16 mouse cellular contexts compared by ENCODE assay signal in the genomic region with DNA sequence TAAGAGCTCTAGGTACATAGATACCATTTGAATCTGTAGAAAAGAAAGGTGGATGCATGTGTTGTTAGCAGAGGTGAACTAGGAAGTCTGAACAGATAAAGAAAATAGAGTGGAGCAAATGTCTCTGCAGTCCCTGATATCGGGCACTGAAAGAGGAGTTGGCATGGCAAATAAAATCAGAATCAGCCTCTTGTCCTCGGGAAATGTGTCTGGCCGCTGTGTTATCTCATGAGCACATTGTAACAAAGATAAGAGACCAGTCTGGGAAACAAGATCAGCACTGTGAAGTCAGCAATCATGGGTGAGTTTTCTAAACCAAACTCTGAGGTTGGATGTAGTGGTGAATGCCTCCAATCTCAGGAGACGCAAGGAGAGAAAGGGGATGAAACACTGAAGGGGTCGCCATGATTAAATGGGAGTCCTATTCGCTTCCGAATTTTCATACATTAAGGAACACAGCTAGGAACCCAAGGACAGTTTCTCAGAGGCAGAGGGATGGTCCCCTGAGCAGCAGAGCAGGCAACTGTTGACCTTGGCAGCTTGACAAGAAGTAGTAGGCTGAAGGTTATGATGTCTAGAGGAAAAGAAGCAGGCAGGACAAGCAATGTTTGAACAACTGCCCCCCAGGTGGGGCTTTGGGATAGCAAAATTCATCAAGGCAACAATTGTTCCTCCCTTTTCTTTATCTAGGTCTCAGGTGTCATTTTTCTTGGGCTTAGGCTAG. TPM values are rescaled to one million over a fixed set of nuclear protein-coding genes. Genes with fewer than 3 reads are reported as not detected.
A peak's percentile ranks its signal among the peaks of the same experiment; 100 is the strongest.
DNase-seq lines count a peak whose midpoint lies in the region; ATAC-seq lines count a peak whose summit lies in the region.
"Had no signal": no experiment of that assay in that cellular context is flagged by ENCODE, and none has a peak within 500 bp of the region (broad histone marks: within the 10 kb centered on the region; RNA-seq: fewer than 3 reads in every experiment).

No protein-coding gene starts in this region.

- no peaks in the 10 kb centered on the region for H3K36me3 ChIP-seq in heart, embryonic 13.5 days
- H3K36me3 ChIP-seq in hindbrain, embryonic 16.5 days (ENCODE audit: control insufficient read depth, insufficient read depth, low read length): no peaks in the 10 kb centered on the region
- H3K36me3 ChIP-seq: hindbrain, embryonic 13.5 days; limb, embryonic 13.5 days had no signal

- peak; percentile 51; the same call in 1 of the 2 replicates for ATAC-seq in heart, embryonic 13.5 days (ENCODE audit: extremely low read depth, insufficient number of reproducible peaks, low FRiP score, low TSS enrichment)
- no peak for ATAC-seq in hindbrain, embryonic 16.5 days

- H3K27me3 ChIP-seq in heart, embryonic 13.5 days (replicated peaks): no peaks in the 10 kb centered on the region
- no peaks in the 10 kb centered on the region for H3K27me3 ChIP-seq in hindbrain, embryonic 16.5 days (replicated peaks; ENCODE audit: control insufficient read depth, insufficient read depth, low read length)
- H3K27me3 ChIP-seq: hindbrain, embryonic 13.5 days; limb, embryonic 13.5 days had no signal

- peak overlapping the region; percentile 57 for H3K27ac ChIP-seq in heart, embryonic 13.5 days (replicated peaks)
- no peak overlapping the region for H3K27ac ChIP-seq in hindbrain, embryonic 16.5 days (ENCODE audit: low read depth, low read length)
- H3K27ac ChIP-seq: hindbrain, embryonic 13.5 days; limb, embryonic 13.5 days had no signal

- no peak overlapping the region for H3K4me3 ChIP-seq in heart, embryonic 13.5 days
- no peak overlapping the region for H3K4me3 ChIP-seq in hindbrain, embryonic 16.5 days (ENCODE audit: low read length)
- H3K4me3 ChIP-seq: hindbrain, embryonic 13.5 days; limb, embryonic 13.5 days; megakaryocyte, embryonic 14.5 days had no signal

- 24% methylated on average over 7 of the region's 7 CpGs for WGBS in heart, embryonic 13.5 days
- WGBS in hindbrain, embryonic 16.5 days: 90% methylated on average over 7 of the region's 7 CpGs

- peak overlapping the region; percentile 32 for H3K4me2 ChIP-seq in heart, embryonic 13.5 days
- no peak overlapping the region for H3K4me2 ChIP-seq in hindbrain, embryonic 16.5 days (ENCODE audit: low read length)
- H3K4me2 ChIP-seq: hindbrain, embryonic 13.5 days; limb, embryonic 13.5 days had no signal

- peaks cover 47% of the 10 kb centered on the region for H3K4me1 ChIP-seq in heart, embryonic 13.5 days
- H3K4me1 ChIP-seq in hindbrain, embryonic 16.5 days (ENCODE audit: control insufficient read depth, insufficient read depth, low read depth, low read length): no peaks in the 10 kb centered on the region
- H3K4me1 ChIP-seq: hindbrain, embryonic 13.5 days; limb, embryonic 13.5 days had no signal

- DNase-seq in adrenal gland, postnatal 10 days: peak; percentile 68
- DNase-seq in adrenal gland, adult 8-10 months: no peak
- peak; percentile 38 for DNase-seq in kidney, adult 9 months
- DNase-seq in kidney, postnatal 4 days: no peak
- peak; percentile 57 for DNase-seq in 416B (ENCODE audit: low read depth)
- no peak for DNase-seq in spleen, adult 18-20 months
- DNase-seq: cerebellum, adult 8-10 months; embryo, embryonic 11 days; gastrocnemius, postnatal 25 days; lung, adult 2 months; right cerebral cortex, postnatal 25 days had no signal

- no peaks in the 10 kb centered on the region for H3K9me3 ChIP-seq in heart, embryonic 13.5 days
- H3K9me3 ChIP-seq in hindbrain, embryonic 16.5 days (ENCODE audit: control insufficient read depth, low read length): no peaks in the 10 kb centered on the region
- H3K9me3 ChIP-seq: hindbrain, embryonic 13.5 days; limb, embryonic 13.5 days; megakaryocyte, embryonic 14.5 days had no signal

- H3K9ac ChIP-seq in heart, embryonic 13.5 days: no peak overlapping the region
- no peak overlapping the region for H3K9ac ChIP-seq in hindbrain, embryonic 16.5 days (ENCODE audit: low read depth, low read length)
- H3K9ac ChIP-seq: hindbrain, embryonic 13.5 days; limb, embryonic 13.5 days had no signal

RNA-seq across cellular contexts. Expression of a gene that starts 15.6 kb away (rescaled TPM):
- under 1 TPM; 0.36 to 0.39 TPM for total RNA-seq in adrenal gland, postnatal 10 days (2021)
- total RNA-seq in adrenal gland, adult 8-10 months (2022): under 1 TPM in 2 of 4 experiments, not detected in 2; 0.29 to 0.75 TPM
- 0.31 and 0.57 TPM in 2 replicates for polyA plus RNA-seq in heart, embryonic 13.5 days (2015; fragmentation: Nextera tagmentation; extraction: Ambion mirVana)
- polyA plus RNA-seq in hindbrain, embryonic 16.5 days (2015; fragmentation: Nextera tagmentation; extraction: Ambion mirVana): 0.19 TPM in 1 of 2 replicates, not detected in the other
- total RNA-seq: gastrocnemius, postnatal 25 days had no signal
- polyA plus RNA-seq: hindbrain, embryonic 13.5 days had no signal

RNA-seq across cellular contexts. Expression of a gene that starts 22.8 kb away (rescaled TPM):
- total RNA-seq in adrenal gland, postnatal 10 days (2021): 100 to 1,000 TPM; 160 to 216 TPM
- total RNA-seq in adrenal gland, adult 8-10 months (2022): 100 to 1,000 TPM; 130 to 206 (median 160) TPM
- 35.0 and 37.1 TPM in 2 replicates for polyA plus RNA-seq in heart, embryonic 13.5 days (2015; fragmentation: Nextera tagmentation; extraction: Ambion mirVana)
- polyA plus RNA-seq in hindbrain, embryonic 16.5 days (2015; fragmentation: Nextera tagmentation; extraction: Ambion mirVana): 45.3 and 48.1 TPM in 2 replicates

Comparison
In these comparisons a context has a peak if more than half of its experiments do, and no peak if none do; other contexts are left out.
1. DNase-seq: peak in adrenal gland, postnatal 10 days (single experiment), kidney, adult 9 months (single experiment) and 416B (single experiment); none in adrenal gland, adult 8-10 months (single experiment), kidney, postnatal 4 days (0 of 2) and spleen, adult 18-20 months (0 of 2).